Mouse (Mus musculus): Measurements from ENCODE around the gene Spag8. TPM values are rescaled to one million over a fixed set of nuclear protein-coding genes. Genes with fewer than 3 reads are reported as not detected.
A peak's percentile ranks its signal among the peaks of the same experiment; 100 is the strongest.

Spag8 gene
- polyA plus RNA-seq, 1 experiment from 2014 or later, result 6.9 TPM

DNA sequence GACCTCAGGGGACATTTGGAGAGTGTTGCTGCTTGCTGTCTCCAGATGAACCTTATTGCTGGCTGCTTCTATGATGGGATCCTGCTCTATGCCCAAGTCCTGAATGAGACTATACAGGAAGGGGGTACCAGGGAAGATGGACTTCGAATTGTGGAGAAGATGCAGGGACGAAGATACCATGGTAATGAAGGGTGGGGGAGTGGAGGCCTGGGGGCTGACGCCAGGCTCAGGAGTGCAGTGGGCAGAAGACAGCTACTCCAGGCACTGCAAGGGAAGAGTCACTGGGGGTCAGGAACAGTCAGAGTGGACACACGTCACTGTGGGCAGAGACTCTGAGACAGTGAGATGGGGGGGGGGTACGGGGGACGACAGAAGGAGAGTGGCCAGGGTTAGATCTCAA, 12.9 kb downstream of the Spag8 start:
- no peak overlapping the region for H3K27ac ChIP-seq (replicated peaks)
- no peak overlapping the region for H3K4me3 ChIP-seq
- no peaks in the 10 kb centered on the region for H3K9me3 ChIP-seq
- ATAC-seq (ENCODE audit: low FRiP score, low read depth), result no peak
- H3K9ac ChIP-seq, result no peak overlapping the region
- H3K27me3 ChIP-seq, result no peaks in the 10 kb centered on the region
- no peaks in the 10 kb centered on the region for H3K4me1 ChIP-seq (replicated peaks)
- no peak overlapping the region for H3K4me2 ChIP-seq
- WGBS, result 85% methylated on average over 6 of the region's 6 CpGs
- no peaks in the 10 kb centered on the region for H3K36me3 ChIP-seq

DNA sequence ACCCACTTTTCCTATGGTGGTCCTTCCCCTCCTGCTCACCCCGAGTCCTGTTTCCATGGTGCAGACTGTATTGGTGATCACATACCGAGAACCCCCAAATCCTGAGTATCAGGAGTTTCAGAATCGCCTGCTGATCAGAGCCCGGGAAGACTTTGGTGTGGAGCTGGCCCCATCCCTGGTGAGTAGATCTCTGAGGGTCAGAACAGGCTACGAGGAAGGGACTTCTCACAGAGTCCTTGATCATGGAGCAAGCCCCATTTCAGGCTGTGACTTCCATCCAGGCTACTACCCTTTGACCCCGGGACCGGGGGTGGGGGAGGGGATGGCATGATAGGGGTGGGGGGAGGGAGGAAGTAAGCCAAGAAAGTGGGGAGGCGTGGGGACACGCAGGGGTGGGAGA, 13.3 kb downstream of the Spag8 start:
- Histone ChIP-seq H3K36me3 (no peaks in the 10 kb centered on the region), H3K4me1 (replicated peaks) (no peaks in the 10 kb centered on the region), H3K9me3 (no peaks in the 10 kb centered on the region), H3K4me3 (no peak overlapping the region), H3K4me2 (no peak overlapping the region), H3K27ac (replicated peaks) (no peak overlapping the region), H3K9ac (no peak overlapping the region), H3K27me3 (no peaks in the 10 kb centered on the region)
- WGBS, result 74% methylated on average over 9 of the region's 9 CpGs
- ATAC-seq (ENCODE audit: low FRiP score, low read depth), result no peak

DNA sequence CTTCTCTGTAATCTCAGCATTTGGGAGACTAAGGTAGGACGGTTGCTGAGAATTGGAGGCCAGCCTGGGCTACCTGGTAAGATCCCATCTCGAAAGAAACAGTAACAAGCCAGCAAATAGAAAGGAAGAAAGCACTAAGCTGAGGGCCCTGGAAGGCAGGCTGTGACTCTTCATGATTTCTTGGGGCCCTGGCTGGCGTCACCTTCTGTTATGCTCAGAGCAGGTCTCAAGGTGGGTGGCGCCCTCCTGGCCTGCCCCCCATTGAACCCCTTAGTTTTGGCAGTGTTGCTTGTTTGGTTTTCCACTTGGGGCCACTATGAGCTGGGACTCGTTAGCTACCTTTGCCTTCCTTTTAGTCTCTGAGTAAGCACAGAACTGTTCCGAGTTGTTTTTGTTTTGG, 16.6 kb downstream of the Spag8 start:
- no peak for ATAC-seq (ENCODE audit: low FRiP score, low read depth)
- Histone ChIP-seq H3K27ac (replicated peaks) (no peak overlapping the region), H3K4me2 (no peak overlapping the region), H3K4me3 (no peak overlapping the region), H3K9me3 (no peaks in the 10 kb centered on the region), H3K27me3 (no peaks in the 10 kb centered on the region), H3K36me3 (no peaks in the 10 kb centered on the region), H3K4me1 (replicated peaks) (peaks cover 24% of the 10 kb centered on the region), H3K9ac (no peak overlapping the region)
- WGBS, result 76% methylated on average over 6 of the region's 6 CpGs

DNA sequence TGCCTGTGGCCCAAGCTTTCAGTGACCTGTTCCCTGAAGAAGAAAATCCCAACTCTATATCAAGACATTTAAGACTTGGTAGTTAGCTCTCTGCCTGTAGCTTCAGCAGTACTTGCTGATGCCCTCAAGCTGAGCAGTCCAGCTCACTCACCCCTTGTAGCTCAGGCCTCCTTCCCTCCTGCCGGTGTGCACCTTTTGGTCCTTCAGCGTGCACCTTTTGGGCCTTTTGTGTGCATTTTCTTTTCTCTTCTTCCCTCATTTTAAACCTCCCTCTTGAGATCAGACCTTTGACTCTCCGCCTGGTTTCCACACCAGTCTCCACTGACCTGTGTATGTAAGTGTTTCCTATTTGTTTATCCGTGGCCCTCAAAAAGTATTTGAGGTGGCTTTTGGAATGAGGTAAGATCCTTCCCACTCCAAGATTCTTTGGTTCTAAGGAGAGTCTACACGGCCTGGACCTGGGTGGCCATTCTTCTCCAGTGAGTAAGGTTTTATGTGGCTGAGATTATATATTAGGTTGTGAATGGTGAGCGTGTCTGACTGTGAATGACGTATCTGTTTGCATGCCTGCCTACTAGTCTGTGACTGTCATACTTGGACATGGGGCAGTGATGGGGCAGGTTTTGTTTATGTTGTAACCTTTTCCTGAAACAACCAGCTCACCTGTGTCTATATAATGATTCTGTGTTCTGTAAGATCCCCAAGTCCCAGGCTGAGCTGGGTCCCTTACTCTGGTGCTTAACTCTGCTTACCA, 18.6 kb downstream of the Spag8 start:
- no peaks in the 10 kb centered on the region for H3K27me3 ChIP-seq
- no peak overlapping the region for H3K4me2 ChIP-seq
- H3K9me3 ChIP-seq, result no peaks in the 10 kb centered on the region
- ATAC-seq (ENCODE audit: low FRiP score, low read depth), result no peak
- 90% methylated on average over 7 of the region's 7 CpGs for WGBS
- peaks cover 43% of the 10 kb centered on the region for H3K4me1 ChIP-seq (replicated peaks)
- no peak overlapping the region for H3K4me3 ChIP-seq
- no peaks in the 10 kb centered on the region for H3K36me3 ChIP-seq
- no peak overlapping the region for H3K9ac ChIP-seq
- no peak overlapping the region for H3K27ac ChIP-seq (replicated peaks)

DNA sequence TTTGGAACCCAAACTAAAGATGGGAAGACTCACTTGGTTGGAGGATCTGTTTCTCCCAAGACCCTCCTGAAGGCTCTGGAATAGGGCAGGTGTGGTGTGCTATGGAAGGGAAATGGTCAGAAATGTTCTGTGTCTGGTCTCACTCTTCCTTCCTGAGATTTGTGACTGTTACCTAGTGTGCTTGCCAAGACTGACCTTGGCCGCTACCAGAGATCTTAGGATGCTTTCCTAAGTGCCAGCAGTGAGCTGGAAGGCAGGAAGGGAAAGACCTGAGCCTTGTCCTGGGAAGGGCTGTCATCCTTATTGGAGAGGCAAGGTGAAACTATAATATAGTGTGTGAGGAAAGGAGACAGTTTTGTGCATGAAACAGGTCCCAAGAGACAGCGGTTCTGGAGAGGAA, 19.7 kb downstream of the Spag8 start:
- Histone ChIP-seq H3K4me3 (no peak overlapping the region), H3K27me3 (no peaks in the 10 kb centered on the region), H3K4me1 (replicated peaks) (peaks cover 49% of the 10 kb centered on the region), H3K4me2 (peak overlapping the region; percentile 98), H3K27ac (replicated peaks) (no peak overlapping the region), H3K36me3 (no peaks in the 10 kb centered on the region), H3K9me3 (no peaks in the 10 kb centered on the region), H3K9ac (no peak overlapping the region)
- ATAC-seq (ENCODE audit: low FRiP score, low read depth), result no peak
- 95% methylated on average over 2 of the region's 2 CpGs for WGBS

DNA sequence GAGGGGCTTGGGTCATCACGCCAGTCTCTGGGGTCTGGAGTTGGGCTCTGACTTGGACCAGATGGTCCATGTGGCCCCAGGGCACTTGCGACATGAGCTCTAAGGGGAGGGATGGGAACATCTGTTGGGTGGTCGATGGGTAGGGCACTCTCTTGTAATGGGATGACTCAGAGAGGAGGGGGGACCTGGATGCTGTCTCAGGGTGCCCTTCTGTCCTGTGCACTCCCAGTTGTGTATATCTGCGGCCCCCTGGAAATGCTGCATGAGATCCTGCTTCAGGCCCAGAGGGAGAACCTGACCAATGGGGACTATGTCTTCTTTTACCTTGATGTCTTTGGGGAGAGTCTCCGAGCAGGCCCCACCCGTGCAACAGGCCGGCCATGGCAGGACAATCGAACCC, 20.1 kb downstream of the Spag8 start:
- H3K36me3 ChIP-seq, result no peaks in the 10 kb centered on the region
- no peak overlapping the region for H3K27ac ChIP-seq (replicated peaks)
- H3K4me1 ChIP-seq (replicated peaks), result peaks cover 49% of the 10 kb centered on the region
- no peaks in the 10 kb centered on the region for H3K9me3 ChIP-seq
- no peaks in the 10 kb centered on the region for H3K27me3 ChIP-seq
- ATAC-seq (ENCODE audit: low FRiP score, low read depth), result no peak
- no peak overlapping the region for H3K9ac ChIP-seq
- H3K4me3 ChIP-seq, result no peak overlapping the region
- WGBS, result 72% methylated on average over 8 of the region's 8 CpGs
- H3K4me2 ChIP-seq, result peak overlapping the region; percentile 98; the same call in 1 of the 2 replicates

DNA sequence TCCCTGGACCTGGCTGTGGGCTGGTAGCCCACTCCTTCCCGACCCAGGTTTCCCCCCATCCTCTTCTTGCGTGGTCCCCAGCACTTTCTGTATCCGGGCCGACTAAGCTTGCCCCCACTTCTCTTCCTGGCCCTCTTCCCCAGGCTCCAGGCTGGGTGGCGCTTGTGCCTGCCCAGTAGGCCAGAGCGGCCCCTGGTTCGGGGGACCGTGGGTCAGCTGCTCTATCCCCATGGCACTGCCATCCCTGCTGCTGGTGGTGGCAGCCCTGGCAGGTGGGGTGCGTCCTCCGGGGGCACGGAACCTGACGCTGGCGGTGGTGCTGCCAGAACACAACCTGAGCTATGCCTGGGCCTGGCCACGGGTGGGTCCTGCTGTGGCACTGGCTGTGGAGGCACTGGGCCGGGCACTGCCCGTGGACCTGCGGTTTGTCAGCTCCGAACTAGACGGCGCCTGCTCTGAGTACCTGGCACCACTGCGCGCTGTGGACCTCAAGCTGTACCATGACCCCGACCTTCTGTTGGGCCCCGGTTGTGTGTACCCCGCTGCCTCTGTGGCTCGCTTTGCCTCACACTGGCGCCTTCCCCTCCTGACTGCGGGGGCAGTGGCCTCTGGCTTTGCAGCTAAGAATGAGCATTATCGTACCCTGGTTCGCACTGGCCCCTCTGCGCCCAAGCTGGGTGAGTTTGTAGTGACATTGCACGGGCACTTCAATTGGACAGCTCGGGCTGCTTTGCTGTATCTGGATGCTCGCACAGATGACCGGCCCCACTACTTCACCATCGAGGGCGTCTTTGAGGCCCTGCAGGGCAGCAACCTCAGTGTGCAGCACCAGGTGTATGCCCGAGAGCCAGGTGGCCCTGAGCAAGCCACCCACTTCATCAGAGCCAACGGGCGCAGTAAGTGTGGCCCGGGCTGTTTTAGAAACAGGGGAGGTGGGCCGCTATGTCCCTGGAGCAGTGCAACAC, 21.2 kb downstream of the Spag8 start:
- WGBS, result 45% methylated on average over 42 of the region's 42 CpGs
- H3K9me3 ChIP-seq, result no peaks in the 10 kb centered on the region
- no peaks in the 10 kb centered on the region for H3K36me3 ChIP-seq
- peak overlapping the region; percentile 92 for H3K9ac ChIP-seq
- peak overlapping the region; percentile 98 for H3K4me2 ChIP-seq
- peak overlapping the region; percentile 84 for H3K27ac ChIP-seq (replicated peaks)
- H3K27me3 ChIP-seq, result no peaks in the 10 kb centered on the region
- 0 out of 2 replicates have a peak, but pooled peaks have one; percentile 17 for ATAC-seq (ENCODE audit: low FRiP score, low read depth)
- H3K4me3 ChIP-seq, result peak overlapping the region; percentile 70
- H3K4me1 ChIP-seq (replicated peaks), result peaks cover 49% of the 10 kb centered on the region

DNA sequence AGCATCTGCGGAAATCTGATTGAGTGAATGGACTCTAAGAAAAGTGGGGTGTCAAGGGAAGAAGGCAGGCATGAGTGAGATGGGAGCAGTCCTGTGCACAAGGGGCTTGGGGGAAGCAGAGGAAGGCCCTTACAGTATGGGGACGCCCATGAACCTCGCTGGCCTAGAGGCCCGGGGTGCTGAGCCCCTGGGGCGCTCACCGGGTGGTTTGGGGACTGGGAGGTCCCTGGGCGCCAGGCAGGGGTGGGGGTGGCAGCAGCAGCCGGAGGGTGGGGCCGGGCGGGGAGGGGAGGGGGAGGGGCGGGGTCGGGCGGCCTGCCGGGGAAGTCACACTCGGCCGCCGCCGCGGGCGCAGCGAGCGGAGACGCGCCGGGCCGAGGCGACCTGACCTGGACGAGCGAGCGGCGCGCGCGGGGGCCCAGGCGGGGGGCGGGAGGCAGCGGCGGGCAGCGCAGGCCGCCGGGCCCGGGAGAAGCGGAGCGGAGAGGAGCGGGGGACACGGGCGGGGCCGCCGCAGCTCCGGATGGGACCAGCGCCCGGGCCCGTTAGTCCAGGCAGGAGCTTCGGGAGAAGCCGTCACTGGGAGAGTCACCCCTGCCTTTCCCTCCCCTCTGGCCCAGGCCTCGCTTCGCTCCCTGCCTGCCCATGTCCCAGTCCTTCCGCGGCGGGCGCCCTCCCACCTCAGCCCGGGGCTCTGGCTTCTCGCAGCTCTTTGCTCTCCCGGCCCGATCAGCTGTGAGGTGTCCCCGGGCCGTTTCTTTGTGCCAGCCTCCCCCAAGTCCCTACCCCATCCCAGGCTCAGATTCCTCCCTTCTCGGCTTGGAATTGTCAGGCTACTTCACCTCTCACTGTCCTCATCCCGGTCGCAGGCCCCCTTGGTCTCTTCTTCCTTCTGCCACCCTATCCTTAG, 22.1 kb downstream of the Spag8 start, which contains the start of gene Npr2:
Gene Npr2 (plus strand): TSS at position 890 of the 910 bp plus-strand sequence.
- Histone ChIP-seq H3K9me3 (no peaks in the 10 kb centered on the region), H3K4me2 (peak within 1 kb of the TSS; percentile 98), H3K9ac (peak within 1 kb of the TSS; percentile 92), H3K36me3 (no peaks in the 10 kb centered on the region), H3K27ac (replicated peaks) (peak within 1 kb of the TSS; percentile 84), H3K4me1 (replicated peaks) (peaks cover 49% of the 10 kb centered on the region), H3K27me3 (no peaks in the 10 kb centered on the region), H3K4me3 (peak within 1 kb of the TSS; percentile 70)
- WGBS, result under 1% methylated on average over 46 of the region's 70 CpGs
- ATAC-seq (ENCODE audit: low FRiP score, low read depth), result peak; percentile 45

DNA sequence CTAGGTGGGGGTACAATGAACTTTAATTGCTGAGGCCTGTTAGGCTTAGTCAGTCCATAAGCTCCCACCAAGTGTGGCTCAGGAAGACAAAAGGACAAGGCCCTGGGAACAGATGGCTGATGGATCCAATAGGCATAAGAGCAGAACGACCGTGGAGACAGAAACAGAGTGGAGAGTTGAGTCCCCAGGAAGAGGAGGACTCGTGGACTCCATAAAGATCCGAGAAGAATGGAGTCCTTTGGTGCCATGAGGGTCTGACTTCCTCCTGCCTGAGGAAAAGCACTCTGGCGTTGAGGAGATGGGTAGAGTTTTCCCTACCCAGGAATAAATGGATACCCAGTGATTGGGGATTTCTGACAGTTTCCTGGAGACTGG, 22.7 kb downstream of the Spag8 start:
- H3K4me3 ChIP-seq, result peak overlapping the region; percentile 70
- no peaks in the 10 kb centered on the region for H3K36me3 ChIP-seq
- peak overlapping the region; percentile 92 for H3K9ac ChIP-seq
- peak; percentile 35; the same call in 1 of the 2 replicates for ATAC-seq (ENCODE audit: low FRiP score, low read depth)
- H3K27ac ChIP-seq (replicated peaks), result peak overlapping the region; percentile 84
- H3K9me3 ChIP-seq, result no peaks in the 10 kb centered on the region
- peak overlapping the region; percentile 98 for H3K4me2 ChIP-seq
- H3K4me1 ChIP-seq (replicated peaks), result peaks cover 49% of the 10 kb centered on the region
- no peaks in the 10 kb centered on the region for H3K27me3 ChIP-seq
- WGBS, result 12% methylated on average over 5 of the region's 5 CpGs

DNA sequence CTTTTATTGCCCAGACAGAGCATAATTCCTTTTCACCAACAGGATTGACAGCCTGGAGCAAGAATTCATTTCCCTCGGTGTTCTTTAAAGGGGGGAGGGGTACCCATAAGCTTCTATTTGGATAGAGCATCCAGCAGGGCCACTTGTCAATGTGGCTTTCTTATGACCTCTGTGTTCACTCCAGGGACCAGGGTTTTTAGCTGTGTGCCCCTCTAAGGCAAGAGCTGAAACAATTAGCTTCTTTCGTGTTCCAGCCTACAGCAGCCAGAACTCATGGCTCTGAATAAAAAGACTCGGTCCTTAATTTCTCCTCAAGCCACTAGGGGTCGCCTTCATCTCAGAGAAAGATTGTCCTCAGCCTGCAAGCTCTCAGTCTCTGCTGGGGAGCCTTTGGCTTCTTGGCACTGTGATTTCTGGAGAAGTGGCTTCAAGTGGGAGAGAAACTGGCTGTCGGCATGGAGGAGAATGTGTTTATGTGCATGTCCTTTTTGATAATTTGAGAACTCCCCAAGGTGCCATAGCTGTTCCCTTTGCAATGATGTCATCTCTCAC, 23.3 kb downstream of the Spag8 start:
- Histone ChIP-seq H3K9me3 (0 out of 2 replicates have a peak, but pooled peaks cover 5% of the 10 kb centered on the region), H3K4me1 (replicated peaks) (peaks cover 49% of the 10 kb centered on the region), H3K4me2 (peak overlapping the region; percentile 98), H3K27me3 (no peaks in the 10 kb centered on the region), H3K27ac (replicated peaks) (peak overlapping the region; percentile 84), H3K36me3 (no peaks in the 10 kb centered on the region), H3K9ac (peak overlapping the region; percentile 26; the same call in 1 of the 2 replicates), H3K4me3 (no peak overlapping the region)
- WGBS, result under 1% methylated on average over 5 of the region's 5 CpGs
- ATAC-seq (ENCODE audit: low FRiP score, low read depth), result peak; percentile 70
